Mouse (Mus musculus): ENCODE measurements around the gene 2310009B15Rik.

GRCm38 (mm10) chr1:138835355-138835900, 21.2 kb downstream of the 2310009B15Rik start:
- TF ChIP-seq CTCF (IDR thresholded peaks at IDR 0.05; ENCODE audit: insufficient read depth, low read depth, low read length) (no peak), POLR2A (IDR thresholded peaks at IDR 0.05; ENCODE audit: insufficient read depth, low read depth, low read length) (no peak)

Measured in olfactory bulb, adult 2 months (tissue).